Mouse (Mus musculus): Measurements from ENCODE around the gene Ltb4r1. TPM values are rescaled to one million over a fixed set of nuclear protein-coding genes. Genes with fewer than 3 reads are reported as not detected.
A peak's percentile ranks its signal among the peaks of the same experiment; 100 is the strongest.
"Not testable (repeated sequence)": the region's sequence is repeated elsewhere in the genome, so short reads cannot be mapped to it uniquely, and the experiment has no call there.

The Ltb4r1 gene
- total RNA-seq, 2 experiments from 2014 or later, result not detected

GRCm38 (mm10) chr14:55730531-55731032 is 35.2 kb upstream of the Ltb4r1 start:
- no peak for TF ChIP-seq CTCF (conservative IDR thresholded peaks at IDR 0.05)
- Histone ChIP-seq H3K27ac (peak overlapping the region; percentile 82), H3K4me3 (no peak overlapping the region)
- peak; percentile 42 to 59 for DNase-seq (ENCODE audit: low spot score in 2 of 2)

GRCm38 (mm10) chr14:55733889-55734288 is 31.9 kb upstream of the Ltb4r1 start:
- Histone ChIP-seq H3K27ac (no peak overlapping the region), H3K4me3 (no peak overlapping the region)
- DNase-seq (ENCODE audit: low spot score in 2 of 2), result no peak
- TF ChIP-seq CTCF (conservative IDR thresholded peaks at IDR 0.05), result no peak

DNA sequence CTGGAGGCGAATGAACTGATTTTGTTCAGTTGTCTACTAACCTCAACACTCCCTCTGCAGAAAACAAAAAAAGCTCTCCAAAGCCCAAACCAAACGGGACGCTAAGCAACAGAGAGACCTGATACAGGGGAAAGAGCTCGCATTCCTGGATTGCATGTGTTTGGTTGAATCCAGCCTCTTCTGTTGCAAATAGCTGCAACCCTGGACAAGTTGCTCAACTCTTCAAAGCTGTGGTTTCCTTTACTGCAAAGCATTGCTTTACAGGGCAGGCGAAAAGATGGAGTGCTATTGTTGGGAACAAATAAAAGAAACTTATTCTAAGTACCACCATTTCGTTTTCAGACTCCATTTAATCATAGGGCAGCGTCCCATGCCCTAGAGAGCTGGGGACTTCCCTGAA is 30.9 kb upstream of the Ltb4r1 start:
- no peak for DNase-seq (ENCODE audit: low spot score in 2 of 2)

GRCm38 (mm10) chr14:55735334-55735733 is 30.4 kb upstream of the Ltb4r1 start:
- Histone ChIP-seq H3K4me3 (no peak overlapping the region), H3K27ac (no peak overlapping the region)
- TF ChIP-seq CTCF (conservative IDR thresholded peaks at IDR 0.05), result no peak
- DNase-seq (ENCODE audit: low spot score in 2 of 2), result no peak

More for the DNA sequence above, 30.9 kb upstream of the Ltb4r1 start:
- Histone ChIP-seq H3K4me3 (no peak overlapping the region), H3K27ac (no peak overlapping the region)
- no peak for TF ChIP-seq CTCF (conservative IDR thresholded peaks at IDR 0.05)

DNA sequence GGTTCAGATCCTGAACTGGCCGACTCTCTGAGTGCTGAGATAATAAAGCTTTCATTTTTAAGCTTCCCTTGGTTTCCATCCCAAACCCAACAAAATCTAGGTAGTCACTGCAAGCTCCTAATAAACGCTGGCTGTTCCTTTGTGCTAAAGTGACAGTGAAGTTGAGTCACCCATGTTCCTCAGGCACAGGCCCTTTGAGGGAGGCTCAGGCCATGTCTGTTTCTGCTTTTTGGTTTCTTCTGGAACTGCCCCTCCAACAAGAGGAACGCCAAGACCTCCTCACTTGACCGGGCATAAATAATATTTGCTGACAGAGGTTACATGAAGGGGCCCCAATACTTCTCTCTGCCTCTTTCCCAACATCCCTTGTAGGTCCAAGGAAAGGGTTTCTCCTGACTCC is 30.0 kb upstream of the Ltb4r1 start:
- no peak for TF ChIP-seq CTCF (conservative IDR thresholded peaks at IDR 0.05)
- Histone ChIP-seq H3K4me3 (no peak overlapping the region), H3K27ac (no peak overlapping the region)
- no peak for DNase-seq (ENCODE audit: low spot score in 2 of 2)

- no peak overlapping the region for H3K27ac ChIP-seq
- no peak overlapping the region for H3K4me3 ChIP-seq
- DNase-seq (ENCODE audit: low spot score in 2 of 2), result no peak
- TF ChIP-seq CTCF (conservative IDR thresholded peaks at IDR 0.05), result no peak
These were observed 28.6 kb upstream of the Ltb4r1 start for GRCm38 (mm10) chr14:55737086-55737687.

GRCm38 (mm10) chr14:55743711-55744110 is 22.1 kb upstream of the Ltb4r1 start:
- Histone ChIP-seq H3K4me3 (no peak overlapping the region), H3K27ac (no peak overlapping the region)
- peak; percentile 99 for TF ChIP-seq CTCF (conservative IDR thresholded peaks at IDR 0.05)
- DNase-seq (ENCODE audit: low spot score in 2 of 2), result peak; percentile 81 to 92

DNA sequence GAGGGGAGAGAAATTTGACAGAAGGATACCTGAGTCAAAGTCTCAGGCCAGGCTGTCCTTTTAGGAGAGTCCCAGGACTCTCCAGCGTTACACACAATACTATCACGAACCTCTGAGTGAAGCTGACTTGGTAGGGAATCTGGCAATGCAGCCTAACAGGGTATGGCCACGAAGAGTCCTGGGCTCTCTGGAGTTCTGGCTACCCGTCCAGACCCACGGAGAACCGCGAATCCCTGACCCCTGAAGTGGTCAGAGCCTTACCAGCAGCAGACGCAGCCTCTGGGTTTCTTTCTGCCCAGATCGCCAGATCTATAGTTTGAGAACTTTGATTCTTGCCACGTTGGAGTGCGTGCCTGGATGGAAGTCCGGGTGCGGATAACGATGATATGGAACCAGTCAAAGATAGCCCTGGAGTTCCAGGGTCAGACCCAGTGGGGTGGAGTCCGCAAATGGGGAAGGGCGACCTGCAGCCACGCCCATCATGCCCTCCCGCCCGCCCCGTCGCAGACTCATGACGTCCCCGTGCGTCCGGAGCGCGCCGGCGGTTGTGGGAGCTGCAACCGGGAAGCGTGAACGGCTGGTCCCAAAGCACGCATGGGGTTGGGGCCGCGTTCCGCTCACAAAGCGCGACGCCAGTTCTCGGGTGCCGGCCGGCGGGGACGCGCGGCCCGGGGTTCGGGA is 20.4 kb upstream of the Ltb4r1 start, which contains the start of the genes Dhrs1 and Nop9:
Gene Dhrs1 (minus strand): TSS at position 511 of the 681 bp plus-strand sequence.
Gene Nop9 (plus strand): TSS at position 514 of the 681 bp plus-strand sequence.
- peak; percentile 35 for TF ChIP-seq CTCF (conservative IDR thresholded peaks at IDR 0.05)
- DNase-seq (ENCODE audit: low spot score in 2 of 2), result peak; percentile 84 to 89
- peak within 1 kb of the TSS; percentile 78 for H3K27ac ChIP-seq
- H3K4me3 ChIP-seq, result peak within 1 kb of the TSS; percentile 67

DNA sequence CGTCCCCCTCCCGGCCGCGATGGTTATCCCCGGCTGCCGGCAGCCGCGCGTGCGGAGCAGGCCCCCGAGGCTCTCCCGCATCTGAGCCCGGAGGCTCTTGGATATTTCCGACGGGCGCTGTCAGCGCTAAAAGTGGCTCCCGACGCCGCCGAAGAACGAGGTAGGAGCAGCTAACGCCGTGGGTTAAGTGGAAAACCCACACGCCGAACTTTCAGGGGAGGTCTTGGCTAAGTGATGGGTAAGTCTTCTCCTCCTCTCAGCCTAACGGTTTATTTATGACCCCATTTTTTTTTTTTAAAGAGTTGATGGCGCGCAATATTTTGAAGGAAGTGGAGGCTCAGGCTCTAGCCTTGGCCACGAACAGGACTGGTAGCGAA is 19.9 kb upstream of the Ltb4r1 start:
- H3K27ac ChIP-seq, result peak overlapping the region; percentile 78
- H3K4me3 ChIP-seq, result peak overlapping the region; percentile 67
- TF ChIP-seq CTCF (conservative IDR thresholded peaks at IDR 0.05), result no peak
- DNase-seq (ENCODE audit: low spot score in 2 of 2), result no peak

DNA sequence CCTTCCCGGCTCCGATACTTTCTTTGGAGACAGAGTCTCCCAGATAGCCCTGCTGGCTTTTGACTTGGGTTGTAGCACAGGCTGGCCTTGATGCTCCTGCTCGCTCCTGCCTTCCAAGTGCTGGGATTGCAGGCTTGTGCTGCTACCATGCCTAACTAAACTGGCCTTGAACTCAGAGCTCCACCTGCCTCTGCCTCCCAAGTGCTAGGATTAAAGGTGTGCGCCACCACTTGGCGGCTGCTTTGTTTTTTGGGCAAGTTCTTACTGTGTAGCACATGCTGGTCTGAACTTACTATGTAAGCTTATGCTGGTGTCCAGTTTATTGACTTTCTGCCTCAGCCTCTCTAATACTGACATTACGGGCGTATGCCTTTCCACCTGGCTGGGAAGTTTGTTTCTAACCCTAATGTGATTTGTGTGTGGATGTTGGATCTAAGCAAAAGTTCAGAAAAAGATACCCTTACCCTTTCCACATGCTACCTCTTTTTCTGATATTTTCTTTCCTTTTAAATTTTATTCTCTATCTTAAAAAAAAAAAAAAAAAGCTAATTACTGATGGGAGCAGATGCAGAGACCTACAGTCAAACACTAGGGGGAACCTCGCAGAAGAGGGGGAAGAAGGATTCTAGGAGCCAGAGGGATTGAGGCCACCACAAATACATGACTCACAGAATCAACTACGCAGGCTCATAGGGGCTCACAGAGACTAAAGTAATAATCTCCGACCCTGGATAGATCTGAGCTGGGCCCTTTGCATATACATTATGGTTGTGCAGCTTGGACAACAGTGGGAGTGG is 18.5 kb upstream of the Ltb4r1 start:
- H3K4me3 ChIP-seq, result no peak overlapping the region; the same call in 1 of the 2 replicates
- H3K27ac ChIP-seq, result no peak overlapping the region
- peak; percentile 43 for TF ChIP-seq CTCF (conservative IDR thresholded peaks at IDR 0.05)
- no peak for DNase-seq (ENCODE audit: low spot score in 2 of 2)

DNA sequence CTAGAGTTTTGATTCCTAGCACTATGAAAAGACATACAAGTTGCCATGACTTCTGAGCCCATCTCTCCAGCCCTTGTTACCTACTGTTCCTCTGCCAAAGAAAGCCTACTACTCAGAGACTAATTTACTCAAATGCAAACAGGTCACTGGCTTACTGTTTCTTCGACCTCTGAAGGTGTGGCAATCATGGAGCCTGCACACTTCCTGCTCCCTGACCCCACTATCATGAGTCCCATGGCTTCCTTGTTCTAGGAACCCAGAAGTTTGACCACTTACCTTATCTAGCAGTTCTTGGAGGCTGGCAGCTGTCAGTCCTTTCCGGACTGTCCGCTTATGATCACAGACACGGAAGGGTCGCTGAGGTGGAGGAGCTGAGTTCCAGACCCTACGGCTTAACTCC is 8.2 kb upstream of the Ltb4r1 start:
- no peak overlapping the region for H3K4me3 ChIP-seq
- DNase-seq (ENCODE audit: low spot score in 2 of 2), result no peak
- TF ChIP-seq CTCF (conservative IDR thresholded peaks at IDR 0.05), result no peak
- no peak overlapping the region for H3K27ac ChIP-seq

- DNase-seq (ENCODE audit: low spot score in 2 of 2), result peak in 1 of 2 experiments; percentile 46
- Histone ChIP-seq H3K27ac (no peak within 1 kb of the TSS), H3K4me3 (no peak within 1 kb of the TSS)
- TF ChIP-seq CTCF (conservative IDR thresholded peaks at IDR 0.05), result peak; percentile 83
These were observed 7.4 kb upstream of the Ltb4r1 start, which contains the start of gene Cideb for GRCm38 (mm10) chr14:55758363-55758784. Gene Cideb (minus strand): TSS chr14:55758458.

DNA sequence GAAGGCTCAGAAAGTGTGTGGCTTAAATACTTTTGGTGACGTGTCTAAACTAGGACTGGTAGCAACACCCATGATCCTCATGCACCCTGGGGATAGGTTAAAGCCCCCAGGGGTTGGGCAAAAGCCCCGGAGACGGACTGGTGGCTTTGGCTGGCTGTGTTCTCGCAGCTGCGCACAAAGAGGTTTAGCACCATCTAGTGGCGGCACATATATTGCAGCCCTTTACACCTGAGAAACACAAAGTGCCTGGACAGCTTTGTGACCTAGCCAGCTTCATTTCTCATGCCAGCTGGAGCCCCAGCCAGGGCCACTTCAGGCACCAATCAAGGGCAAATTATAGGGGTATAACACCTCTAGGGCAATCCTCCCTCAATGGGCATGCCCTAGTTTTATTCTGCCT is 5.6 kb upstream of the Ltb4r1 start:
- peak overlapping the region; percentile 36 for H3K4me3 ChIP-seq
- peak; percentile 85 for TF ChIP-seq CTCF (conservative IDR thresholded peaks at IDR 0.05)
- not testable (repeated sequence) for H3K27ac ChIP-seq
- peak; percentile 70 to 85 for DNase-seq (ENCODE audit: low spot score in 2 of 2)

Measured in layer of hippocampus, adult 2 months (tissue).